Mouse (Mus musculus) small intestine, adult 2 months (tissue): ENCODE results near the gene Tpcn1. TPM values are rescaled to one million over a fixed set of nuclear protein-coding genes. Genes with fewer than 3 reads are reported as not detected.

Experiments
- H3K27ac ChIP-seq: fragments of 200-500 bp; 2 replicates; pipeline ENCODE4 v1.5.1; 2012; ENCODE audit warnings: low read depth, low read length, control low read depth, inconsistent platforms; ENCODE audit not compliant: insufficient read depth
- H3K27me3 ChIP-seq: fragments of 200-500 bp; 2 replicates; pipeline ENCODE4 v1.6.1; 2012; ENCODE audit warnings: mild to moderate bottlenecking, moderate library complexity, low read length, inconsistent platforms; ENCODE audit not compliant: control insufficient read depth, insufficient read depth
- H3K36me3 ChIP-seq: fragments of 200-500 bp; 2 replicates; pipeline ENCODE4 v1.6.1; 2012; ENCODE audit warnings: mild to moderate bottlenecking, low read length, control low read depth, inconsistent platforms; ENCODE audit not compliant: control insufficient read depth, insufficient read depth
- H3K4me1 ChIP-seq: fragments of 200-500 bp; 2 replicates; pipeline ENCODE4 v1.6.1; 2012; ENCODE audit warnings: low read length, inconsistent platforms, mixed read lengths; ENCODE audit not compliant: control insufficient read depth, insufficient read depth, insufficient read length
- H3K4me3 ChIP-seq: fragments of 200-500 bp; 2 replicates; pipeline ENCODE4 v1.5.1; 2012; ENCODE audit warnings: low read depth, mild to moderate bottlenecking, control low read depth, inconsistent platforms, low read length, moderate library complexity
- CTCF ChIP-seq: fragments of 200-500 bp; IDR thresholded peaks from 2 replicates; pipeline ENCODE4 v1.5.1; 2012; ENCODE audit warnings: low read depth, mild to moderate bottlenecking, control low read depth, inconsistent platforms, low read length, moderate library complexity, mixed read lengths; ENCODE audit not compliant: insufficient replicate concordance, insufficient read length; ENCODE audit errors: extremely low read depth
- POLR2A ChIP-seq: fragments of 200-500 bp; IDR thresholded peaks from 2 replicates; pipeline ENCODE4 v1.6.1; 2012; ENCODE audit warnings: low read depth, mild to moderate bottlenecking, control low read depth, inconsistent platforms, low read length, moderate library complexity
- WGBS: fragments of 180-500 bp; shearing (Covaris S2); methylation state at CpG from one replicate; pipeline ENCODE4 v1.1.7; 2018; 5-methylcytosine and 5-hydroxymethylcytosine counted together
- polyA plus RNA-seq: library from polyadenylated mRNA; depleted of rRNA; stranded (reverse); fragments of >200 nt; gene quantifications from 2 replicates; pipeline ENCODE4 v1.2.3, GENCODE M21; 2012

Tpcn1 gene
- polyA plus RNA-seq, 1 experiment: 115 TPM

GRCm38 (mm10) chr5:120602210-120602609 lies 13.7 kb upstream of the Tpcn1 start:
- H3K27ac ChIP-seq: no peak overlapping the region
- H3K27me3 ChIP-seq: no peaks in the 10 kb centered on the region
- no peaks in the 10 kb centered on the region for H3K36me3 ChIP-seq
- WGBS: 96% methylated on average over 12 of the region's 12 CpGs
- peaks cover 4% of the 10 kb centered on the region; the same call in 1 of the 2 replicates for H3K4me1 ChIP-seq
- no peak for TF ChIP-seq CTCF
- TF ChIP-seq POLR2A: no peak
- no peak overlapping the region for H3K4me3 ChIP-seq

- no peak overlapping the region for H3K27ac ChIP-seq
- 54% methylated on average over 11 of the region's 11 CpGs for WGBS
- H3K4me3 ChIP-seq: no peak overlapping the region
- H3K27me3 ChIP-seq: no peaks in the 10 kb centered on the region
- peaks cover 4% of the 10 kb centered on the region; the same call in 1 of the 2 replicates for H3K4me1 ChIP-seq
- H3K36me3 ChIP-seq: no peaks in the 10 kb centered on the region
- peak; percentile 44; the same call in 1 of the 2 replicates for TF ChIP-seq CTCF
- TF ChIP-seq POLR2A: no peak
Observed at GRCm38 (mm10) chr5:120600946-120601668, 12.6 kb upstream of the Tpcn1 start.

- H3K27me3 ChIP-seq: no peaks in the 10 kb centered on the region
- no peak for TF ChIP-seq POLR2A
- no peak for TF ChIP-seq CTCF
- WGBS: 64% methylated on average over 6 of the region's 6 CpGs
- no peaks in the 10 kb centered on the region for H3K36me3 ChIP-seq
- H3K4me3 ChIP-seq: no peak overlapping the region
- H3K27ac ChIP-seq: no peak overlapping the region
- no peaks in the 10 kb centered on the region for H3K4me1 ChIP-seq
Observed at GRCm38 (mm10) chr5:120599625-120600024, 11.2 kb upstream of the Tpcn1 start.

- H3K4me3 ChIP-seq: no peak overlapping the region
- H3K27ac ChIP-seq: no peak overlapping the region
- no peaks in the 10 kb centered on the region for H3K36me3 ChIP-seq
- no peaks in the 10 kb centered on the region for H3K4me1 ChIP-seq
- TF ChIP-seq CTCF: no peak
- TF ChIP-seq POLR2A: no peak
- no peaks in the 10 kb centered on the region for H3K27me3 ChIP-seq
- WGBS: 83% methylated on average over 6 of the region's 6 CpGs
Observed at GRCm38 (mm10) chr5:120594485-120594884, 6.0 kb upstream of the Tpcn1 start.

GRCm38 (mm10) chr5:120592141-120592540 lies 3.7 kb upstream of the Tpcn1 start:
- H3K36me3 ChIP-seq: no peaks in the 10 kb centered on the region
- no peaks in the 10 kb centered on the region for H3K27me3 ChIP-seq
- H3K27ac ChIP-seq: no peak overlapping the region
- peaks cover 5% of the 10 kb centered on the region for H3K4me1 ChIP-seq
- WGBS: 76% methylated on average over 7 of the region's 7 CpGs
- no peak overlapping the region for H3K4me3 ChIP-seq
- no peak for TF ChIP-seq CTCF
- no peak for TF ChIP-seq POLR2A

GRCm38 (mm10) chr5:120590356-120591010 lies 2.0 kb upstream of the Tpcn1 start:
- Histone ChIP-seq H3K4me3 (no peak overlapping the region), H3K36me3 (no peaks in the 10 kb centered on the region), H3K4me1 (peaks cover 9% of the 10 kb centered on the region), H3K27me3 (no peaks in the 10 kb centered on the region), H3K27ac (no peak overlapping the region)
- TF ChIP-seq POLR2A (no peak), CTCF (peak; percentile 76; the same call in 1 of the 2 replicates)
- WGBS: 58% methylated on average over 16 of the region's 16 CpGs

DNA sequence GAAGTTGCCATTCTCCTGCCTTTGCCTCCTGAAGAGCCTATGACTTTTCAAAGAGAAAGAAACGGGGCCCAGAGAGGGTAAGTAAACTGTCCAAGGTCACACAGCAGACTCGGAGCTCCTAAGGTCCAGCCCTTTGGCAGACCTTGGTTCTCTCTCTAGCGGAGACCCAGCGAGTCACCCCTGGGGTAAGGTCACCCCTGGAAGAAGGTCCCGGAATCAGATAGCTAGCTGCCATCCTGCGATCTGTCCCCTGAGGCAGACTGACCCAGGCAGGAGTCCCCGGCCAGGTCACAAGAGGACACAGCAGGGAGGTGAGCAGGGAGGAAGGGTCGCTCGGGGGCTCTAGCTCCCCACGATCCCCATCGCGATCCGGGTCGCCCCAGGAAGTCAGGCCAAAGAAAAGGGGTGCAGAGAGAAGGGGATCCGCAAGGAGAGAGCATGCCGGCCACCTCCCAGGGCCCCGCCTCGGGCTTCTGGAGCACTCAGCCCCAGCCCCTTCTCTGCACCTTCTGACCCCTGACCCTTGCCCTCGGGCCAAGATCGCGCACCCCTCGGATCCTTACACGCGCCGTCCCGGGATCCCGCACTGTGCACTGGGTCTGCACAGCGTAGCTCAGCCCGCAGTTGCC lies 419 bp downstream of the Tpcn1 start:
- TF ChIP-seq POLR2A (no peak), CTCF (no peak)
- WGBS: 1% methylated on average over 29 of the region's 29 CpGs
- Histone ChIP-seq H3K36me3 (peaks cover 22% of the 10 kb centered on the region), H3K4me3 (peak overlapping the region; percentile 77), H3K27ac (peak overlapping the region; percentile 92), H3K4me1 (peaks cover 14% of the 10 kb centered on the region), H3K27me3 (no peaks in the 10 kb centered on the region)

- peak overlapping the region; percentile 77 for H3K4me3 ChIP-seq
- no peaks in the 10 kb centered on the region for H3K27me3 ChIP-seq
- peak overlapping the region; percentile 92 for H3K27ac ChIP-seq
- peaks cover 24% of the 10 kb centered on the region for H3K36me3 ChIP-seq
- WGBS: 10% methylated on average over 9 of the region's 9 CpGs
- no peak for TF ChIP-seq CTCF
- TF ChIP-seq POLR2A: no peak; the same call in 1 of the 2 replicates
- peaks cover 14% of the 10 kb centered on the region for H3K4me1 ChIP-seq
Observed at GRCm38 (mm10) chr5:120587616-120587926, 902 bp downstream of the Tpcn1 start.
